Mouse (Mus musculus) midbrain, embryonic 12.5 days (tissue): Measurements from ENCODE around the gene Bglap3. TPM values are rescaled to one million over a fixed set of nuclear protein-coding genes. Genes with fewer than 3 reads are reported as not detected.

Source experiments
- ATAC-seq: fragments of 200-750 bp; cut with Nextera tagmentation; 2 replicates; pipeline ENCODE4 v1.8.0; 2017; ENCODE audit warnings: low read depth, moderate TSS enrichment, moderate library complexity; ENCODE audit not compliant: low FRiP score
- H3K27ac ChIP-seq: fragments of 300-500 bp; sonication (generic); replicated peaks from 2 replicates; pipeline ENCODE4 v1.5.1; 2016; ENCODE audit warnings: mild to moderate bottlenecking
- H3K27me3 ChIP-seq: fragments of 300-500 bp; sonication (generic); 2 replicates; pipeline ENCODE4 v1.6.1; 2016; ENCODE audit warnings: mild to moderate bottlenecking
- H3K36me3 ChIP-seq: fragments of 300-500 bp; sonication (generic); 2 replicates; pipeline ENCODE4 v1.6.1; 2016
- H3K4me1 ChIP-seq: fragments of 300-500 bp; sonication (generic); 2 replicates; pipeline ENCODE4 v1.6.1; 2016
- H3K4me2 ChIP-seq: fragments of 300-500 bp; sonication (generic); replicated peaks from 2 replicates; pipeline ENCODE4 v1.6.1; 2016; ENCODE audit warnings: mild to moderate bottlenecking, moderate library complexity
- H3K4me3 ChIP-seq: fragments of 300-500 bp; sonication (generic); 2 replicates; pipeline ENCODE4 v1.5.1; 2016; ENCODE audit warnings: mild to moderate bottlenecking
- H3K9ac ChIP-seq: fragments of 300-500 bp; sonication (generic); replicated peaks from 2 replicates; pipeline ENCODE4 v1.6.1; 2016; ENCODE audit warnings: mild to moderate bottlenecking, moderate library complexity
- H3K9me3 ChIP-seq: fragments of 300-500 bp; sonication (generic); 2 replicates; pipeline ENCODE4 v1.6.1; 2016; ENCODE audit warnings: mild to moderate bottlenecking
- WGBS: fragments of 180-500 bp; shearing (Covaris S2); methylation state at CpG from one replicate; pipeline ENCODE4 v1.1.7; 2016; 5-methylcytosine and 5-hydroxymethylcytosine counted together
- polyA plus RNA-seq: library from polyadenylated mRNA; unstranded; fragments of >200 nt; fragmentation: Nextera tagmentation; extraction: Ambion mirVana; gene quantifications from 2 replicates; pipeline ENCODE4 v1.2.1, GENCODE M21; 2016

The Bglap3 gene
- polyA plus RNA-seq, 1 experiment from 2014 or later, result not detected

DNA sequence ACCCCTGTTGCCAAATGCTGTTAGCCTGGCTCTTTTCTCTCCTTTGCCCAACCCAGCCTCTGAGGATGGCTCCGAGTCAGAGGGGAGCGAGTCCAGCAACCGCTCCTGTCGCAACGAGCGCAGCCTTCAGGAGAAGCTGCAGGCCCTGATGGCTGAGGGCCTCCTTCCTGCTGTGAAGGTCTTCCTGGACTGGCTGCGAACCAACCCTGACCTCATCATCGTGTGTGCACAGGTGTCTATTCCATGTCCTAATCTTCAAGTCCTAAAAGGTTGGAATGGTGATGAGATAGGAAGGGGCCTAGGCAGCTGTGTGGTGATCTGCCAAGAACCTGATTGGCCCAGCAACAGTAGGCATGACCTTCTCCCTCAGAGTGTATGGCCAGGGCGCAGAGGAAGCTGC is 19.6 kb downstream of the Bglap3 start:
- peaks cover 98% of the 10 kb centered on the region for H3K36me3 ChIP-seq
- no peak overlapping the region for H3K4me2 ChIP-seq
- no peak overlapping the region for H3K27ac ChIP-seq
- WGBS, result 91% methylated on average over 9 of the region's 9 CpGs
- no peaks in the 10 kb centered on the region for H3K4me1 ChIP-seq
- no peak overlapping the region for H3K9ac ChIP-seq
- H3K4me3 ChIP-seq, result no peak overlapping the region
- no peaks in the 10 kb centered on the region for H3K27me3 ChIP-seq
- H3K9me3 ChIP-seq, result no peaks in the 10 kb centered on the region
- no peak for ATAC-seq

DNA sequence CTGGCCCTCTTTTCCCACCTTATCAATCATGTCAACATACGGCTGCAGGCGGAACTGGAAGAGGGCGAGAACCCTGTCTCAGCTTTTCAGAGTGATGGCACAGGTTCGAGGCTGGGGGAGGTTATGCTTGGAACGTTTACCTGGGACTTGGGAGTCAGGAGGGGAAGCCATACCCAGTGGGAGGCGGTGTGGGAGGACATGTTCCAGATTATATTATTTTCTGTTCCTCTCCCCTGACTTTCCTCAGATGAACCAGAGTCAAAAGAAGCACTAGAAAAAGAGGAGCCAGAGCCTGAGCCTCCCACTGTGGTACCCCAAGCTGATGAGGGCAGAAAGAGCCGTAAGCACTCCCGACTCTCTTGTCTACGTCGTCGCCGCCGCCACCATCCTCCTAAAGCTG is 21.8 kb downstream of the Bglap3 start:
- no peak overlapping the region for H3K4me3 ChIP-seq
- no peak overlapping the region for H3K27ac ChIP-seq
- peaks cover 100% of the 10 kb centered on the region for H3K36me3 ChIP-seq
- no peak overlapping the region for H3K4me2 ChIP-seq
- H3K9ac ChIP-seq, result no peak overlapping the region
- H3K27me3 ChIP-seq, result no peaks in the 10 kb centered on the region
- no peak for ATAC-seq
- WGBS, result 94% methylated on average over 13 of the region's 13 CpGs
- H3K9me3 ChIP-seq, result no peaks in the 10 kb centered on the region
- H3K4me1 ChIP-seq, result no peaks in the 10 kb centered on the region

DNA sequence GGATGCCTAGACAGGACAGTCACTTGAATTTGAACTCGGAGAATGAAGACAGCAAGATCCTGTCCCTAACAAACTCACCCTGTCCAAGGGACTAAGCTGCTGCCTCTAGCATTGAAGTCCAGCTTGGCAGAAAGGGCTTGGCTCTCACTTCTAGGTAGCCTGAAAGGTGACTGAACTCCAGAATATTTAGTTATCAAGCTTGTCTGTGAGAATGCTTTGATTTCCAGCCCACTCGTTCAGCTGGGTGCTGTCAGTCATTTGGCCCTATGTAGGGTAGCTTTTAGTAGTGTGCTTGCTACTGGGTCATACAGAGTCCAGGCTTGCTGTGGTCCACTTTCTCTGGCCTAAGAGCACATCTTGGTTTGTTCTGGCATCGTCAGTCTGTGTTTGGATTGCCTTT is 33.5 kb downstream of the Bglap3 start:
- Histone ChIP-seq H3K36me3 (peaks cover 31% of the 10 kb centered on the region), H3K27ac (no peak overlapping the region), H3K4me3 (no peak overlapping the region), H3K9me3 (no peaks in the 10 kb centered on the region), H3K9ac (no peak overlapping the region), H3K4me1 (peaks cover 25% of the 10 kb centered on the region), H3K4me2 (no peak overlapping the region), H3K27me3 (no peaks in the 10 kb centered on the region)
- ATAC-seq, result no peak
- 89% methylated on average over 3 of the region's 3 CpGs for WGBS

DNA sequence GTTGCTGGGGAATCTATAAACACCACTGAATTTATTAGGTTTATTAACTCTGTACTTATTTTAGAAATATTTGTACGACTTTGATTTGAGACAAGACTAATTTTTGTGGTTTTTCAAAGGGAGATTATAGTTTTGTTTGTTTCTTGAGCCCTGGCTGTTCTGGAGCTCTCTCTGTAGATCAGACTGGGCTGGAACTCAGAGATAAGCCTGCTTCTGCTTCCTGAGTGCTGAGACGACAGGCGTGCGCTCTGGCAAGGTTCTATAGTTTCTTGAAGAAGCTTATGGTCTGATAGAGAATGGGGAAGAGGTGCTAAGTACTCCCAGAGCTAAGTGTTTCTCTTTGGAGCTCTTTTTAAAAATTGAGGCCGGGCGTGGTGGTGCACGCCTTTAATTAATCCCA is 34.2 kb downstream of the Bglap3 start:
- no peak overlapping the region for H3K4me2 ChIP-seq
- no peak for ATAC-seq
- H3K9me3 ChIP-seq, result no peaks in the 10 kb centered on the region
- H3K36me3 ChIP-seq, result peaks cover 24% of the 10 kb centered on the region
- peaks cover 25% of the 10 kb centered on the region for H3K4me1 ChIP-seq
- no peak overlapping the region for H3K4me3 ChIP-seq
- no peaks in the 10 kb centered on the region for H3K27me3 ChIP-seq
- H3K9ac ChIP-seq, result no peak overlapping the region
- WGBS, result 94% methylated on average over 7 of the region's 7 CpGs
- H3K27ac ChIP-seq, result no peak overlapping the region

DNA sequence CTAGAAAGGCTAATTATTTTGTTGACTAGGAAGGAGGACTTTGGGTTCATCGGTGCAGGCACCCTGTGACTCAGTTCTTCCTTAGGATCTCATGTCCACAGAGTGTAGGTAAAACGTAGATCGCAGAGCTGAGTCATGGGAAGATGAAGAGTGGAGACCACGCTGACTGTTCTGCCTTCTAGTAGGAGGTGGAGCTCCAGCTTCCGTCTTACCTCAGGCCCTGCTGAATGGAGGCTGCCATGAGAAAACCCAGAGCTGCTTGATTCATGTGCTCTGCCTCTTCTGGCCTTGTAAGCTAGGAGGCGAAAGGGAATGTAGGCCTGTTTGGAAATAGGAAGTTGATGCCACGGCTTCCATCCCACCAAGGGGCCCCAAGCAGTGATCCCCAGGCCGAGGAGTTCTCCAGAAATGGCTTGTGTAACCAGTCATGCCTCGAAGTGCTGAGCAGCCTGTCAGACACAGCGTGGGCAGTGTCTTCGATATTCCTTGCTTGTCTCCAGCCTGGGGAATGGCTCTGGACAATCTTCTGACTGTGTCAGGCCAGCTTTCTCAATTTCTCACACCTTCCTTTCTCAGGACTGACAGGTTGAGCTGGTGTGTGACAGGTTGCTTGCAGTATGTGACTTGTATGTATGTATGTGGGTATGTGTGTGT is 35.0 kb downstream of the Bglap3 start:
- peaks cover 16% of the 10 kb centered on the region for H3K36me3 ChIP-seq
- WGBS, result 87% methylated on average over 11 of the region's 11 CpGs
- no peak overlapping the region for H3K27ac ChIP-seq
- no peaks in the 10 kb centered on the region for H3K27me3 ChIP-seq
- no peak for ATAC-seq
- H3K9me3 ChIP-seq, result no peaks in the 10 kb centered on the region
- peaks cover 25% of the 10 kb centered on the region for H3K4me1 ChIP-seq
- peak overlapping the region; percentile 90; the same call in 1 of the 2 replicates for H3K4me3 ChIP-seq
- peak overlapping the region; percentile 69 for H3K4me2 ChIP-seq
- peak overlapping the region; percentile 31; the same call in 1 of the 2 replicates for H3K9ac ChIP-seq

DNA sequence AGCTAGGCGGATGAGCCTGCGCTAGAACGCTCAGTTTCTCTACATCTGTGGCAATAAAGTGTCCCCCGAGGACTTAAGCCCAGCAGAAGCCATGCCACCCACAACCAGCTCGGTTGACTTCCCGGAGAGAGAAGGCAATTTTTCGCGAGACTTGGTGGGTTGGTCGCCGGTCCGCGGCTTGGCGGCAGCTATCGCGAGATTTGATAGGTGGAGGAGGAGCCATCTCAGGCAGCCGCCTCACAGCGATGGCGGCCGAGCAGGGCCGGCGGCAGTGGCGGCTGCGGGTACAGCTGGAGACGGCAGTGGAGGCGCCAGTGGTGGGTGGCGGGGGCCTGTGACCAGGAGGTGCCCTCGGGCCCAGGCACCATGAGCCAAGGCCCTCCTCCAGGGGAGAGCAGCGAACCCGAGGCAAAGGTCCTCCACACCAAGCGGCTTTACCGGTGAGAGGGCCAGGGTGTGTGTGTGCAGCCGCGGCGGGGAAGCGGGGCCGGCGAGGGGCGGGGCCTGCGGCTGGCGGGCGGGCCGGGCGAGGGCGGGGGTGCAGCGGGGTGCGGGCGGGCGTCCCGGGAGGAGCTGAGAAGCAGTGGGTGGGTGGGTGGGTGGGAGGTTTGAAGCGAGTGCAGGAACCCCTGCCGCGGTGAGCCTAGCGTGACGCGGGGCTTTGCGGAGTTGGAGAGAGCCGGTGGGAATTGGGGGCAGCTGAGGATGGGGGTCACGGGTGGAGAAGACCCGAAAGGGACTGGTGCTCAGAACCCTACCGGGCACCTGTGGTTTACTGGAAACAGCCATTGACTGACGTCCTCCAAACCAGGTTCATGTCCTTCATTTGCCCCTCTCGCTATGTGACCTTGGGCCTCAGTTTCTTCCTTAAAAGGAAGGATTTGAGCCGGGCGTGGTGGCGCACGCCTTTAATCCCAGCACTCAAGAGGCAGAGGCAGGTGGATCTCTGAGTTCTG is 36.2 kb downstream of the Bglap3 start, which contains the start of the genes Tmem79 and Smg5:
Gene Tmem79, minus strand, starts transcription at position 91 of the 956 bp plus-strand sequence.
Gene Smg5, plus strand, starts transcription at position 203 of the 956 bp plus-strand sequence.
- Histone ChIP-seq H3K4me1 (peaks cover 25% of the 10 kb centered on the region), H3K27ac (peak within 1 kb of the TSS; percentile 92), H3K4me3 (peak within 1 kb of the TSS; percentile 90), H3K9me3 (no peaks in the 10 kb centered on the region), H3K27me3 (no peaks in the 10 kb centered on the region), H3K36me3 (peaks cover 5% of the 10 kb centered on the region), H3K9ac (peak within 1 kb of the TSS; percentile 88), H3K4me2 (peak within 1 kb of the TSS; percentile 69)
- ATAC-seq, result peak; percentile 93
- 2% methylated on average over 61 of the region's 66 CpGs for WGBS

DNA sequence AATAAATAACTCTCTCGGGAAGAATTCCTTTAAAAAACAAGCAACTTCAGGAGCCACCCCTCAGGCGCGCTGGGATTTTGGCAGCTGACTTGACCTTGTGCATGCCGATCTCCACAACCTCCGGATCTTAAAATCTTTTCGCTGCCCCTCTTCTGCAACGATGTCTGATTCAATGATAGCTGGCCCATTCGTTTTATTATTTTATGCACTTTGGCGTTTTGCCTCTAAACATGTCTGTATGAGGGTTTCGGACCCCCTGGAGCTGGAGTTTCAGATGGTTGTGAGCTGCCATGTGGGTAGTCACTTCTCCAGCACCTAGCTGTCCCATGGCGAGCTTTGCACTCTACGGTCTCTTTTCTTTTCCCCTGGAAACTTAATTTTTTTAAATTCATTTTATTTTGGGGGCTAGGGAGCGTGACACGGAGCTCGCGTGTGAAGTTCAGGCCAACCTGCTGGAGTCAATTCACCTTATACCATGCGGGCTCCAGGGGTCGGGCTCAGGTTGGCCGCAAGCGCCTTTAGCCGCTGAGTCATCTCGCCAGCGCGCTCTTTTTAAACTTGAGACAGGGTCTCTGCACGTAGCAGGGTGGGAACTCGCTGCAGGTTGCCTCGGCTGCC is 37.0 kb downstream of the Bglap3 start:
- Histone ChIP-seq H3K27ac (peak overlapping the region; percentile 92), H3K4me2 (peak overlapping the region; percentile 69), H3K27me3 (no peaks in the 10 kb centered on the region), H3K4me3 (peak overlapping the region; percentile 90), H3K4me1 (peaks cover 25% of the 10 kb centered on the region), H3K36me3 (peaks cover 1% of the 10 kb centered on the region; the same call in 1 of the 2 replicates), H3K9ac (peak overlapping the region; percentile 88), H3K9me3 (no peaks in the 10 kb centered on the region)
- WGBS, result 1% methylated on average over 27 of the region's 27 CpGs
- ATAC-seq, result no peak; the same call in 1 of the 2 replicates

DNA sequence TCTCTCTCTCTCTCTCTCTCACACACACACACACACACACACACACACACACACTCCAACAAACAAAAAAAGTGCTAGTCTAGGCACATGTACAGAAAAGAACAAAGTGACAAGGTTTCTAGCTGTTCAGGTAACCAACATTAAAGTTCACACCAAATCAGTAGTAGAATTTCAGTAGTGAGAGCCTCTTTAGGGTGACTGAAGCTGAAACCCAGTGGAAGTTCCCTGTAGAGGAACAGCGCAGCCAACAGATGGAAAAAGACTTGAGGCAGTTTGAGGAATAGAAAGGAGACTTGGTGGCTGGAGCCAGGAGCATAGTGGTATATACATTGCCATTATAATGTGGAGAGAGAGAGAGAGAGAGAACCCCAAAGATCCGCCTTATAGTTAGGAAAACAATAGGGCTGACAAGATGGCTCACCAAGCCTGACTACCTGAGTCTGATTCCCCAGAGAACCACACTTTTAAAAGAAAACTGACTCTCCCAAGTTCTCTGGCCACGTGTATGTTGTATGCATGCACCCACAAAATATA is 37.6 kb downstream of the Bglap3 start:
- WGBS, result 40% methylated on average over 3 of the region's 3 CpGs
- H3K9me3 ChIP-seq, result no peaks in the 10 kb centered on the region
- no peaks in the 10 kb centered on the region for H3K27me3 ChIP-seq
- H3K4me1 ChIP-seq, result peaks cover 25% of the 10 kb centered on the region
- H3K4me2 ChIP-seq, result peak overlapping the region; percentile 69
- peak overlapping the region; percentile 90 for H3K4me3 ChIP-seq
- 0 out of 2 replicates have a peak, but pooled peaks cover 3% of the 10 kb centered on the region for H3K36me3 ChIP-seq
- ATAC-seq, result no peak
- peak overlapping the region; percentile 88 for H3K9ac ChIP-seq
- 0 out of 2 replicates have a peak overlapping the region, but pooled peaks have one; percentile 92 for H3K27ac ChIP-seq

DNA sequence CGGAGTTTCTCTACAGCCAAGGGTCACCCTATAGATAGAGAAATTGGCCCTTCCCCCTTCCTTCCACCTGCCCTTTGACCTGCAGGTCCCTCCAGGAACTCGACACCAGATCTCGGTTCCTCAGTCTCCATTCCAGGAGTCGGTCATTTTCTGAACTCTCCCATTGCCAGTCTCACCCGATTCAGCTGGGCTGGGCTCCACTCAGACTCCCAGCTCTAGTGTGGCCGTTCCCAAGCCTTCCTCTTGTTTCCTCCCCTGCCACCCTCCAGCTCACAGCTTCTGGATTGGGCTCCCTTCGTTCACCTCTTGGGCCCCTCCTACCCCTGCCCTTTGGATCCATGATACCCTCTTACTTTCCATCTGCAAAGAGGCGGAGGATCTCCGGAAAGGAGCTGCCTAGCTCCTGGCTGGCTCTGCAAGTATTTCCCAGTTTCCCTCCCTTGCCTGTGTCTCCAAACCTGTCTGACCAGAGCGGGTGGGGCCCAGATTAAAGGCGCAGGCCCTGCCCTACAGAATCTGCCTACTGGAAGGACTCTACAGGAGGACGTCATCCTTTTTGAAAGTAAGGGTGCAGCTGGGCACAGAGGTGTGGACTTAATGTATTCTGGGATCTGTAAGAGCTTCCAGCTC is 38.4 kb downstream of the Bglap3 start:
- peaks cover 25% of the 10 kb centered on the region for H3K4me1 ChIP-seq
- H3K27ac ChIP-seq, result no peak overlapping the region
- no peak overlapping the region for H3K9ac ChIP-seq
- H3K27me3 ChIP-seq, result no peaks in the 10 kb centered on the region
- ATAC-seq, result no peak
- 58% methylated on average over 12 of the region's 12 CpGs for WGBS
- H3K9me3 ChIP-seq, result no peaks in the 10 kb centered on the region
- no peak overlapping the region for H3K4me3 ChIP-seq
- H3K4me2 ChIP-seq, result no peak overlapping the region
- H3K36me3 ChIP-seq, result 0 out of 2 replicates have a peak, but pooled peaks cover 10% of the 10 kb centered on the region

DNA sequence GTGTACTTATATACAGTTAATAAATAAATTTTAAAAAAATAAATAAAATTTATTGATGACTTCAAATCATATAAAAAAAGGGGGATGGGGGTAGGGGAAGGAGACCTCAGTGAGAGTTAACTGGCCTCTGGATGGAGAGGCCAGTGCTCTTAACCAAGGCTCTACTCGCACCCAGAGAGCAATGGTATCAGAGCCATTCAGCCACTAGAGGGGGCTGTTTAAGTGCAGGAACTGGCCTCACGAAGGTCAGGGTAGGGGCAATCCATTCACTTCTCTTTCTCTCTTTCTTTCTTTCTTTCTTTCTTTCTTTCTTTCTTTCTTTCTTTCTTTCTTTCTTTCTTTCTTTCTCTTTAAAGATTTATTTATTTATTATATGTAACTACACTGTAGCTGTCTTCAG is 41.3 kb downstream of the Bglap3 start:
- Histone ChIP-seq H3K27me3 (no peaks in the 10 kb centered on the region), H3K9ac (no peak overlapping the region), H3K4me2 (no peak overlapping the region), H3K4me1 (peaks cover 8% of the 10 kb centered on the region), H3K4me3 (no peak overlapping the region), H3K9me3 (no peaks in the 10 kb centered on the region), H3K27ac (no peak overlapping the region), H3K36me3 (peaks cover 30% of the 10 kb centered on the region; the same call in 1 of the 2 replicates)
- no peak for ATAC-seq
- 31% methylated on average over 2 of the region's 2 CpGs for WGBS

DNA sequence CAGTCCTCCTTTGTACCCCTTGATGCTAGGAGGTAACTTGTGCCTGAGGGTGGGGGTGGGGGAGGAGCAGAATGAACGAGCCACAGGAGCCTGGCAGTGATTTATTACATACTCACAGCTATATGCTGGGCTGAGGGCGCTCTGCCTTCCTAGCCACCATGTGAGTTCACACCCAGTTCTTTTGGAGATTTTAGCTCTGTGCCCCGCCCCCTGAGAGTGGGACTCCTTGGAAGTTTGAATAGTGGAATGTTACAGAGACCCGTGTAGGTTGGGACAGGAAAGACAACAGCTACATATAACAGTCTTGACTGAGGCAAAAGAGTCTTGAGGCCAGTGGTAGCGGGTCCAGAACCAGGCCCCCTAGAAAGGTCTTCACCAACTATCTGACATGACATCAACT is 43.6 kb downstream of the Bglap3 start:
- no peak overlapping the region for H3K9ac ChIP-seq
- 87% methylated on average over 5 of the region's 5 CpGs for WGBS
- no peak for ATAC-seq
- H3K4me1 ChIP-seq, result peaks cover 14% of the 10 kb centered on the region
- no peak overlapping the region for H3K27ac ChIP-seq
- no peaks in the 10 kb centered on the region for H3K9me3 ChIP-seq
- no peak overlapping the region for H3K4me2 ChIP-seq
- peaks cover 31% of the 10 kb centered on the region; the same call in 1 of the 2 replicates for H3K36me3 ChIP-seq
- no peaks in the 10 kb centered on the region for H3K27me3 ChIP-seq
- H3K4me3 ChIP-seq, result no peak overlapping the region
